7 mouse cellular contexts compared by ENCODE assay signal in the genomic region with DNA sequence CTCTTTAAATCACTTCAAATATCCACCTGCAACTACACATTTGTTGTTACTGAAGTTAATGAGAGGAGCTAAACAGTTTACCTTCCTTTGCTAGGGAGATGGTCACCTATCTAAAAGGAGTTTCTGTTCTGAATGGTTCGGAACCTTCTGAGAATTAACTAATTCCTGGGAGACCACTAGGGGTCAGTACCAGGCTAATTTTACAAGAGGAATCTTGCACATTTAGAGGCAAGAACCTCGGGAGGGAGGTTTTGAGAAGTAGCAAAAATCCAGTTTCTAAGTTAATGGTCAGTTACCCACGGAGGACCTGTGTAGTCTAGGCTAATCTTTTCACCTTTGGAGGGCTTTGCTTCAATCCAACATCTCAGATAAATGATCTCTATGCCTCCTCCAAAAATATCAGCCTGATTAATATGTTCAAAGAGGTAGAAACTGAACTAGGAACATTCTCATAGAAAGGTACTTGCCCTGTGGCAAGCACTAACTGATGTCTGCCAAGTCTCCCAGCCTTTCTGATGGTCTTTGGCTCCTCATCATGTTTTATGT. TPM values are rescaled to one million over a fixed set of nuclear protein-coding genes. Genes with fewer than 3 reads are reported as not detected.
A peak's percentile ranks its signal among the peaks of the same experiment; 100 is the strongest.
DNase-seq lines count a peak whose midpoint lies in the region; ATAC-seq and TF ChIP-seq lines count a peak whose summit lies in the region.

No protein-coding gene starts in this region.

- no peak for DNase-seq in left cerebral cortex, adult 2 months (ENCODE audit: extremely low spot score in 1 of 2, low spot score in 2 of 2)
- no peak for DNase-seq in left cerebral cortex, adult 8-10 months (ENCODE audit: low spot score in 2 of 2)
- peak; percentile 68 for DNase-seq in R1 (ENCODE audit: low read depth, low spot score)
- no peak for DNase-seq in adrenal gland, adult 18-20 months (ENCODE audit: low spot score in 2 of 2)
- DNase-seq in layer of hippocampus, adult 9-10 months (ENCODE audit: low spot score) = no peak

- peak; percentile 77 for TF ChIP-seq CTCF in left cerebral cortex, adult 2 months (IDR thresholded peaks at IDR 0.05)

- WGBS in forebrain, embryonic 15.5 days = 3% methylated on average over 3 of the region's 3 CpGs
- 0% methylated on average over 3 of the region's 3 CpGs for WGBS in midbrain, embryonic 13.5 days

- H3K4me1 ChIP-seq in forebrain, embryonic 15.5 days = peaks cover 16% of the 10 kb centered on the region
- H3K4me1 ChIP-seq in midbrain, embryonic 13.5 days (replicated peaks) = peaks cover 22% of the 10 kb centered on the region; the same call in 1 of the 2 replicates

- peaks cover 65% of the 10 kb centered on the region for H3K27me3 ChIP-seq in forebrain, embryonic 15.5 days
- H3K27me3 ChIP-seq in midbrain, embryonic 13.5 days = peaks cover 76% of the 10 kb centered on the region

- no peak overlapping the region for H3K27ac ChIP-seq in left cerebral cortex, adult 2 months
- no peak overlapping the region for H3K27ac ChIP-seq in forebrain, embryonic 15.5 days (replicated peaks)
- peak overlapping the region; percentile 96 for H3K27ac ChIP-seq in midbrain, embryonic 13.5 days

- no peak overlapping the region for H3K4me3 ChIP-seq in left cerebral cortex, adult 2 months
- H3K4me3 ChIP-seq in forebrain, embryonic 15.5 days = no peak overlapping the region
- peak overlapping the region; percentile 55 for H3K4me3 ChIP-seq in midbrain, embryonic 13.5 days (replicated peaks)

- no peak; the same call in 1 of the 2 replicates for ATAC-seq in forebrain, embryonic 15.5 days (replicated peaks)
- no peak for ATAC-seq in midbrain, embryonic 13.5 days

- intact Hi-C loops in left cerebral cortex, adult 2 months (cut with DNase I) = loop anchor here (1.0 to 5.0 kb wide), 6 partner anchors 247 to 708 kb away; no protein-coding TSS in a partner anchor

- H3K9me3 ChIP-seq in forebrain, embryonic 15.5 days = no peaks in the 10 kb centered on the region
- H3K9me3 ChIP-seq in midbrain, embryonic 13.5 days = no peaks in the 10 kb centered on the region

- H3K9ac ChIP-seq in forebrain, embryonic 15.5 days (replicated peaks) = no peak overlapping the region
- peak overlapping the region; percentile 95 for H3K9ac ChIP-seq in midbrain, embryonic 13.5 days (replicated peaks)

- H3K4me2 ChIP-seq in forebrain, embryonic 15.5 days (replicated peaks) = 0 out of 2 replicates have a peak overlapping the region, but pooled peaks have one; percentile 8
- peak overlapping the region; percentile 67 for H3K4me2 ChIP-seq in midbrain, embryonic 13.5 days (replicated peaks)

- no peaks in the 10 kb centered on the region for H3K36me3 ChIP-seq in forebrain, embryonic 15.5 days
- H3K36me3 ChIP-seq in midbrain, embryonic 13.5 days = 0 out of 2 replicates have a peak, but pooled peaks cover 8% of the 10 kb centered on the region

RNA-seq across cellular contexts. Expression of a gene that starts 12.9 kb away (rescaled TPM):
- 1 to 10 TPM in 1 of 2 experiments, under 1 TPM in 1; 0.48 to 1.2 TPM for total RNA-seq in left cerebral cortex, adult 2 months (2021)
- total RNA-seq in left cerebral cortex, adult 8-10 months (2022) = 1 to 10 TPM in 1 of 4 experiments, under 1 TPM in 3; 0.82 to 1.2 (median 0.91) TPM
- polyA plus RNA-seq in forebrain, embryonic 15.5 days (2015; fragmentation: Nextera tagmentation; extraction: Ambion mirVana) = 20.6 and 25.2 TPM in 2 replicates
- 132 and 143 TPM in 2 replicates for polyA plus RNA-seq in midbrain, embryonic 13.5 days (2015; fragmentation: Nextera tagmentation; extraction: Ambion mirVana)
- not detected for total RNA-seq in adrenal gland, adult 18-20 months (2021)

RNA-seq across cellular contexts. Expression of a gene that starts 21.2 kb away (rescaled TPM):
- total RNA-seq in left cerebral cortex, adult 2 months (2021) = 10 to 100 TPM; 13.0 to 14.5 TPM
- 10 to 100 TPM; 12.3 to 15.5 (median 13.7) TPM for total RNA-seq in left cerebral cortex, adult 8-10 months (2022)
- polyA plus RNA-seq in forebrain, embryonic 15.5 days (2015; fragmentation: Nextera tagmentation; extraction: Ambion mirVana) = 29.7 and 35.5 TPM in 2 replicates
- polyA plus RNA-seq in midbrain, embryonic 13.5 days (2015; fragmentation: Nextera tagmentation; extraction: Ambion mirVana) = 50.8 and 53.7 TPM in 2 replicates
- 10 to 100 TPM; 17.8 to 19.0 TPM for total RNA-seq in adrenal gland, adult 18-20 months (2021)
